Mouse (Mus musculus) heart, embryonic 11.5 days (tissue): ENCODE measurements around the gene Obscn. TPM values are rescaled to one million over a fixed set of nuclear protein-coding genes. Genes with fewer than 3 reads are reported as not detected.

Source experiments
- ATAC-seq: fragments of 200-750 bp; cut with Nextera tagmentation; replicated peaks from 2 replicates; pipeline ENCODE4 v1.8.0; 2017; ENCODE audit warnings: moderate library complexity; ENCODE audit not compliant: insufficient number of reproducible peaks, low FRiP score, low TSS enrichment
- H3K27ac ChIP-seq: fragments of 300-500 bp; sonication (generic); 2 replicates; pipeline ENCODE4 v1.5.1; 2014; ENCODE audit warnings: mild to moderate bottlenecking, low read depth, low read length
- H3K27me3 ChIP-seq: fragments of 300-500 bp; sonication (generic); 2 replicates; pipeline ENCODE4 v1.6.1; 2014; ENCODE audit warnings: mild to moderate bottlenecking, low read length, mixed read lengths; ENCODE audit not compliant: control insufficient read depth, insufficient read depth
- H3K36me3 ChIP-seq: fragments of 300-500 bp; sonication (generic); 2 replicates; pipeline ENCODE4 v1.6.1; 2014; ENCODE audit warnings: mild to moderate bottlenecking, low read length, moderate library complexity, mixed read lengths; ENCODE audit not compliant: control insufficient read depth, insufficient read depth
- H3K4me1 ChIP-seq: fragments of 300-500 bp; sonication (generic); 2 replicates; pipeline ENCODE4 v1.6.1; 2014; ENCODE audit warnings: low read length; ENCODE audit not compliant: control insufficient read depth, insufficient read depth
- H3K4me2 ChIP-seq: fragments of 300-500 bp; sonication (generic); 2 replicates; pipeline ENCODE4 v1.6.1; 2014; ENCODE audit warnings: mild to moderate bottlenecking, moderate library complexity
- H3K4me3 ChIP-seq: fragments of 300-500 bp; sonication (generic); 2 replicates; pipeline ENCODE4 v1.5.1; 2014; ENCODE audit warnings: low read depth, low read length
- H3K9ac ChIP-seq: fragments of 300-500 bp; sonication (generic); 2 replicates; pipeline ENCODE4 v1.6.1; 2014; ENCODE audit warnings: mild to moderate bottlenecking, low read depth, low read length, moderate library complexity
- H3K9me3 ChIP-seq: fragments of 300-500 bp; sonication (generic); replicated peaks from 2 replicates; pipeline ENCODE4 v1.6.1; 2016; ENCODE audit warnings: low read length; ENCODE audit not compliant: control insufficient read depth
- WGBS: fragments of 180-500 bp; shearing (Covaris S2); extraction: QIAGEN DNeasy Blood & Tissue Kit; methylation state at CpG from one replicate; pipeline ENCODE4 v1.1.7; 2014; ENCODE audit not compliant: insufficient replicate concordance; 5-methylcytosine and 5-hydroxymethylcytosine counted together
- polyA plus RNA-seq: library from polyadenylated mRNA; unstranded; fragments of >200 nt; fragmentation: Nextera tagmentation; extraction: Ambion mirVana; gene quantifications from 2 replicates; pipeline ENCODE4 v1.2.1, GENCODE M21; 2014

Gene Obscn
- polyA plus RNA-seq, 1 experiment from 2014 or later, result 39.3 TPM

- H3K9me3 ChIP-seq, result no peaks in the 10 kb centered on the region
- H3K4me3 ChIP-seq, result no peak overlapping the region
- peaks cover 68% of the 10 kb centered on the region for H3K4me1 ChIP-seq
- peaks cover 10% of the 10 kb centered on the region; the same call in 1 of the 2 replicates for H3K27me3 ChIP-seq
- no peak overlapping the region for H3K4me2 ChIP-seq
- peak overlapping the region; percentile 47; the same call in 1 of the 2 replicates for H3K27ac ChIP-seq
- no peak overlapping the region for H3K9ac ChIP-seq
- no peak for ATAC-seq
- 72% methylated on average over 3 of the region's 3 CpGs for WGBS
- peaks cover 12% of the 10 kb centered on the region for H3K36me3 ChIP-seq
These were observed 144.3 kb downstream of the Obscn start for GRCm38 (mm10) chr11:58991911-58992310.

GRCm38 (mm10) chr11:58990794-58991193, 145.4 kb downstream of the Obscn start:
- ATAC-seq, result peak; percentile 56
- Histone ChIP-seq H3K4me1 (peaks cover 76% of the 10 kb centered on the region), H3K4me3 (no peak overlapping the region), H3K27me3 (peaks cover 10% of the 10 kb centered on the region; the same call in 1 of the 2 replicates), H3K27ac (peak overlapping the region; percentile 81), H3K4me2 (0 out of 2 replicates have a peak overlapping the region, but pooled peaks have one; percentile 11), H3K36me3 (peaks cover 12% of the 10 kb centered on the region), H3K9ac (no peak overlapping the region; the same call in 1 of the 2 replicates), H3K9me3 (no peaks in the 10 kb centered on the region)
- 38% methylated on average over 9 of the region's 9 CpGs for WGBS

GRCm38 (mm10) chr11:58990141-58990540, 146.1 kb downstream of the Obscn start:
- no peaks in the 10 kb centered on the region for H3K9me3 ChIP-seq
- ATAC-seq, result no peak
- WGBS, result 58% methylated on average over 17 of the region's 17 CpGs
- H3K9ac ChIP-seq, result peak overlapping the region; percentile 54; the same call in 1 of the 2 replicates
- peaks cover 6% of the 10 kb centered on the region; the same call in 1 of the 2 replicates for H3K27me3 ChIP-seq
- H3K27ac ChIP-seq, result peak overlapping the region; percentile 81
- peaks cover 12% of the 10 kb centered on the region for H3K36me3 ChIP-seq
- H3K4me2 ChIP-seq, result no peak overlapping the region
- peaks cover 77% of the 10 kb centered on the region for H3K4me1 ChIP-seq
- H3K4me3 ChIP-seq, result no peak overlapping the region

- Histone ChIP-seq H3K36me3 (peaks cover 12% of the 10 kb centered on the region), H3K4me1 (peaks cover 77% of the 10 kb centered on the region), H3K27ac (peak overlapping the region; percentile 81; the same call in 1 of the 2 replicates), H3K4me3 (no peak overlapping the region), H3K9ac (no peak overlapping the region), H3K27me3 (0 out of 2 replicates have a peak, but pooled peaks cover 2% of the 10 kb centered on the region), H3K9me3 (no peaks in the 10 kb centered on the region), H3K4me2 (no peak overlapping the region)
- WGBS, result 93% methylated on average over 4 of the region's 4 CpGs
- no peak for ATAC-seq
These were observed 147.0 kb downstream of the Obscn start for GRCm38 (mm10) chr11:58989166-58989565.

GRCm38 (mm10) chr11:58985299-58985917, 150.8 kb downstream of the Obscn start:
- H3K27me3 ChIP-seq, result no peaks in the 10 kb centered on the region
- WGBS, result 70% methylated on average over 3 of the region's 3 CpGs
- no peak overlapping the region for H3K4me2 ChIP-seq
- ATAC-seq, result no peak
- H3K27ac ChIP-seq, result peak overlapping the region; percentile 90
- H3K4me3 ChIP-seq, result no peak overlapping the region
- H3K9me3 ChIP-seq, result no peaks in the 10 kb centered on the region
- H3K4me1 ChIP-seq, result peaks cover 70% of the 10 kb centered on the region
- H3K36me3 ChIP-seq, result peaks cover 15% of the 10 kb centered on the region
- 0 out of 2 replicates have a peak overlapping the region, but pooled peaks have one; percentile 40 for H3K9ac ChIP-seq

- H3K9ac ChIP-seq, result peak overlapping the region; percentile 43; the same call in 1 of the 2 replicates
- peaks cover 65% of the 10 kb centered on the region for H3K4me1 ChIP-seq
- no peaks in the 10 kb centered on the region for H3K9me3 ChIP-seq
- no peak for ATAC-seq
- peaks cover 14% of the 10 kb centered on the region for H3K36me3 ChIP-seq
- no peaks in the 10 kb centered on the region for H3K27me3 ChIP-seq
- H3K4me2 ChIP-seq, result peak overlapping the region; percentile 22; the same call in 1 of the 2 replicates
- H3K27ac ChIP-seq, result peak overlapping the region; percentile 90
- no peak overlapping the region for H3K4me3 ChIP-seq
- 87% methylated on average over 7 of the region's 7 CpGs for WGBS
These were observed 151.5 kb downstream of the Obscn start for GRCm38 (mm10) chr11:58984657-58985056.

- Histone ChIP-seq H3K9me3 (no peaks in the 10 kb centered on the region), H3K27ac (peak overlapping the region; percentile 90), H3K4me3 (no peak overlapping the region), H3K27me3 (no peaks in the 10 kb centered on the region), H3K4me1 (peaks cover 67% of the 10 kb centered on the region), H3K9ac (no peak overlapping the region; the same call in 1 of the 2 replicates), H3K36me3 (peaks cover 8% of the 10 kb centered on the region), H3K4me2 (peak overlapping the region; percentile 22)
- 57% methylated on average over 6 of the region's 6 CpGs for WGBS
- ATAC-seq, result peak; percentile 43; the same call in 1 of the 2 replicates
These were observed 152.4 kb downstream of the Obscn start for GRCm38 (mm10) chr11:58983691-58984341.

- Histone ChIP-seq H3K9ac (no peak overlapping the region), H3K27ac (0 out of 2 replicates have a peak overlapping the region, but pooled peaks have one; percentile 46), H3K4me2 (no peak overlapping the region)
These were observed 153.6 kb downstream of the Obscn start for GRCm38 (mm10) chr11:58982471-58983097.

More at GRCm38 (mm10) chr11:58982471-58983097, 153.6 kb downstream of the Obscn start:
- Histone ChIP-seq H3K36me3 (peaks cover 2% of the 10 kb centered on the region), H3K4me1 (peaks cover 55% of the 10 kb centered on the region), H3K27me3 (no peaks in the 10 kb centered on the region), H3K9me3 (no peaks in the 10 kb centered on the region), H3K4me3 (no peak overlapping the region)
- no peak for ATAC-seq
- 83% methylated on average over 18 of the region's 18 CpGs for WGBS
